Mouse (Mus musculus) embryonic fibroblast, embryonic 13.5 days (primary cell): ENCODE measurements at regions not wholly inside any gene's neighbourhood (a gene's known extent, or its start where the extent isn't known, plus 50 kb on each side); places are given as distances from the start of the nearest gene placed in this dataset.

ENCODE experiments used
- CTCF ChIP-seq: IDR thresholded peaks from 2 replicates; pipeline ENCODE4 v1.5.1; 2011; ENCODE audit warnings: mild to moderate bottlenecking, control low read depth, low read length, moderate library complexity, borderline replicate concordance; ENCODE audit not compliant: insufficient read depth
- POLR2A ChIP-seq: IDR thresholded peaks from 2 replicates; pipeline ENCODE4 v1.6.1; 2011; ENCODE audit warnings: low read depth, mild to moderate bottlenecking, control low read depth, low read length, moderate library complexity

GRCm38 (mm10) chr2:166272190-166272543, 116.7 kb upstream of the Sulf2 start:
- TF ChIP-seq POLR2A (no peak), CTCF (no peak)
